Mouse (Mus musculus): ENCODE results near the gene Fgd6. TPM values are rescaled to one million over a fixed set of nuclear protein-coding genes. Genes with fewer than 3 reads are reported as not detected.

Fgd6 gene
- polyA plus RNA-seq, 1 experiment: 2.1 TPM

- DNase-seq (ENCODE audit: low read depth): no peak
Observed at GRCm38 (mm10) chr10:94045301-94045700, 9.5 kb downstream of the Fgd6 start.

- DNase-seq (ENCODE audit: low read depth): no peak
Observed at GRCm38 (mm10) chr10:94047024-94047423, 11.2 kb downstream of the Fgd6 start.

- DNase-seq (ENCODE audit: low read depth): no peak
Observed at GRCm38 (mm10) chr10:94047845-94048559, 12.2 kb downstream of the Fgd6 start.

- no peak for DNase-seq (ENCODE audit: low read depth)
Observed at GRCm38 (mm10) chr10:94049121-94049520, 13.3 kb downstream of the Fgd6 start.

GRCm38 (mm10) chr10:94050736-94051135 is 14.9 kb downstream of the Fgd6 start:
- no peak for DNase-seq (ENCODE audit: low read depth)

GRCm38 (mm10) chr10:94056487-94056886 is 20.7 kb downstream of the Fgd6 start:
- DNase-seq (ENCODE audit: low read depth): peak; percentile 80

- DNase-seq (ENCODE audit: low read depth): no peak
Observed at GRCm38 (mm10) chr10:94059618-94060055, 23.8 kb downstream of the Fgd6 start.

- no peak for DNase-seq (ENCODE audit: low read depth)
Observed at GRCm38 (mm10) chr10:94060190-94060589, 24.4 kb downstream of the Fgd6 start.

- no peak for DNase-seq (ENCODE audit: low read depth)
Observed at GRCm38 (mm10) chr10:94062357-94062756, 26.6 kb downstream of the Fgd6 start.

- no peak for DNase-seq (ENCODE audit: low read depth)
Observed at GRCm38 (mm10) chr10:94066896-94067295, 31.1 kb downstream of the Fgd6 start.

GRCm38 (mm10) chr10:94068701-94069100 is 32.9 kb downstream of the Fgd6 start:
- no peak for DNase-seq (ENCODE audit: low read depth)

GRCm38 (mm10) chr10:94071641-94072040 is 35.8 kb downstream of the Fgd6 start:
- DNase-seq (ENCODE audit: low read depth): no peak

- no peak for DNase-seq (ENCODE audit: low read depth)
Observed at GRCm38 (mm10) chr10:94072261-94072915, 36.6 kb downstream of the Fgd6 start.

- no peak for DNase-seq (ENCODE audit: low read depth)
Observed at GRCm38 (mm10) chr10:94072916-94073465, 37.2 kb downstream of the Fgd6 start.

- DNase-seq (ENCODE audit: low read depth): no peak
Observed at GRCm38 (mm10) chr10:94076966-94077825, 41.4 kb downstream of the Fgd6 start.

GRCm38 (mm10) chr10:94080740-94081139 is 44.9 kb downstream of the Fgd6 start:
- no peak for DNase-seq (ENCODE audit: low read depth)

- no peak for DNase-seq (ENCODE audit: low read depth)
Observed at GRCm38 (mm10) chr10:94082040-94082734, 46.4 kb downstream of the Fgd6 start.

GRCm38 (mm10) chr10:94086315-94086714 is 50.5 kb downstream of the Fgd6 start:
- DNase-seq (ENCODE audit: low read depth): no peak

GRCm38 (mm10) chr10:94087367-94088077 is 51.7 kb downstream of the Fgd6 start:
- DNase-seq (ENCODE audit: low read depth): no peak

- no peak for DNase-seq (ENCODE audit: low read depth)
Observed at GRCm38 (mm10) chr10:94090032-94090431, 54.2 kb downstream of the Fgd6 start.

- DNase-seq (ENCODE audit: low read depth): no peak
Observed at GRCm38 (mm10) chr10:94093534-94093933, 57.7 kb downstream of the Fgd6 start.
